Mouse (Mus musculus) E14TG2a.4 (cell line): ENCODE measurements around the gene Crim1.

ENCODE experiments used
- H3K27me3 ChIP-seq: 2 replicates; pipeline ENCODE4 v1.6.1; 2014; ENCODE audit warnings: low read length, control low read depth; ENCODE audit not compliant: insufficient read depth
- H3K36me3 ChIP-seq: 2 replicates; pipeline ENCODE4 v1.6.1; 2014; ENCODE audit warnings: low read length, control low read depth; ENCODE audit not compliant: insufficient read depth
- H3K4me1 ChIP-seq: replicated peaks from 2 replicates; pipeline ENCODE4 v1.6.1; 2014; ENCODE audit warnings: low read depth, low read length, control low read depth
- H3K4me3 ChIP-seq: replicated peaks from 2 replicates; pipeline ENCODE4 v1.5.1; 2014; ENCODE audit warnings: mild to moderate bottlenecking, low read length
- H3K9me3 ChIP-seq: 2 replicates; pipeline ENCODE4 v1.6.1; 2014; ENCODE audit warnings: low read length, control low read depth
- CTCF ChIP-seq: conservative IDR thresholded peaks from 2 replicates; pipeline ENCODE4 v1.5.1; 2014; ENCODE audit warnings: low read length
- NANOG ChIP-seq: IDR thresholded peaks from 2 replicates; pipeline ENCODE4 v1.6.1; 2014; ENCODE audit warnings: borderline replicate concordance, low read length, mixed read lengths
- POU5F1 ChIP-seq: IDR thresholded peaks from 2 replicates; pipeline ENCODE4 v1.6.1; 2014; ENCODE audit warnings: low read length, borderline replicate concordance

The Crim1 gene

DNA sequence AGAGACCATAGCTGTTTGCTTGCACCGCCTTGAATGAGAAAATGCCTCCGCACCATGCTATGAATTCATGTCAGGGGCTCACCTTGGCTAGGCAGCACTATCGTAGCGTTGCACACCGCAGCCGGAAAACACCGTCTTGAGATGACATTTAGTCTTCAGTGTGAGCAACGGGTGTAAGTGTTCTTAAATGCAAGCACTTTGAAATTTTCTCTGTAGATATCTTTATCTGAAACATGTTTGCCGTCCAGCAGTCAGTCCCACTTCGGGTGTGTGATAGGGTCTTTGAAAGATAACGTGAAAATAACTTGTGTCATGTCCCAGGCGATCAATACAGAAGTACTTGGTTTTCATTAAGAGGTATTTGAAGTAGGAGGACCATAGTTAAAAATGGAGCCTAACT, 36.1 kb downstream of the Crim1 start:
- Histone ChIP-seq H3K4me1 (peaks cover 12% of the 10 kb centered on the region), H3K27me3 (peaks cover 24% of the 10 kb centered on the region), H3K36me3 (no peaks in the 10 kb centered on the region), H3K9me3 (no peaks in the 10 kb centered on the region), H3K4me3 (no peak overlapping the region)
- no peak for TF ChIP-seq POU5F1
- TF ChIP-seq NANOG = no peak

- Histone ChIP-seq H3K9me3 (no peaks in the 10 kb centered on the region), H3K27me3 (peaks cover 7% of the 10 kb centered on the region), H3K4me1 (peaks cover 6% of the 10 kb centered on the region; the same call in 1 of the 2 replicates), H3K4me3 (no peak overlapping the region), H3K36me3 (no peaks in the 10 kb centered on the region)
- TF ChIP-seq POU5F1 (no peak), CTCF (no peak), NANOG (no peak)
Measured at GRCm38 (mm10) chr17:78237954-78238353, 37.9 kb downstream of the Crim1 start.

DNA sequence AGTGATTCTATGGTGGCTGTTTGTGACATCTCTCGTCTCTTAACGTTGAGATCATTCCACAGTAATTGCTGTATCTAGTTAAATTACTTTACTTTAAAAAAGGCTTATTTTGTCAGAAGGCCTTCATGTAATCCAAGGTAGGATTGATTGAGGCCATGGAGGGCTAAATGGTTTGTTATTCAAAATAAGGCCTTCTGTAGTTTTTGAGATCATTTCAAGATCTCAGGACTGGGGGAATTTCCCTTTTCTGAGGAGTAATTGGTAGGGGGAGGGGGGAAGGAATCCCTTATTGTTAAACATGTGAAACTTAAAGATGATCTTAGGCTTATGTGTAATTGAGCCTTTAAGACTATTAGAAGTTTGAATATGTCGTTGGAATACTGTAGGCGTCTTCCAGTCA, 40.1 kb downstream of the Crim1 start:
- no peaks in the 10 kb centered on the region for H3K27me3 ChIP-seq
- peaks cover 6% of the 10 kb centered on the region; the same call in 1 of the 2 replicates for H3K4me1 ChIP-seq
- no peaks in the 10 kb centered on the region for H3K36me3 ChIP-seq
- no peak for TF ChIP-seq NANOG
- TF ChIP-seq POU5F1 = no peak
- TF ChIP-seq CTCF = no peak
- H3K4me3 ChIP-seq = no peak overlapping the region
- no peaks in the 10 kb centered on the region for H3K9me3 ChIP-seq

- H3K9me3 ChIP-seq = no peaks in the 10 kb centered on the region
- H3K36me3 ChIP-seq = no peaks in the 10 kb centered on the region
- H3K27me3 ChIP-seq = no peaks in the 10 kb centered on the region
- TF ChIP-seq NANOG (no peak), POU5F1 (no peak)
- H3K4me1 ChIP-seq = peaks cover 6% of the 10 kb centered on the region; the same call in 1 of the 2 replicates
- H3K4me3 ChIP-seq = no peak overlapping the region
Measured at GRCm38 (mm10) chr17:78241238-78241637, 41.2 kb downstream of the Crim1 start.

- Histone ChIP-seq H3K4me3 (no peak overlapping the region), H3K9me3 (no peaks in the 10 kb centered on the region), H3K27me3 (no peaks in the 10 kb centered on the region), H3K36me3 (no peaks in the 10 kb centered on the region), H3K4me1 (no peaks in the 10 kb centered on the region)
- no peak for TF ChIP-seq CTCF
- TF ChIP-seq POU5F1 = no peak
- TF ChIP-seq NANOG = no peak
Measured at GRCm38 (mm10) chr17:78244752-78245151, 44.7 kb downstream of the Crim1 start.

DNA sequence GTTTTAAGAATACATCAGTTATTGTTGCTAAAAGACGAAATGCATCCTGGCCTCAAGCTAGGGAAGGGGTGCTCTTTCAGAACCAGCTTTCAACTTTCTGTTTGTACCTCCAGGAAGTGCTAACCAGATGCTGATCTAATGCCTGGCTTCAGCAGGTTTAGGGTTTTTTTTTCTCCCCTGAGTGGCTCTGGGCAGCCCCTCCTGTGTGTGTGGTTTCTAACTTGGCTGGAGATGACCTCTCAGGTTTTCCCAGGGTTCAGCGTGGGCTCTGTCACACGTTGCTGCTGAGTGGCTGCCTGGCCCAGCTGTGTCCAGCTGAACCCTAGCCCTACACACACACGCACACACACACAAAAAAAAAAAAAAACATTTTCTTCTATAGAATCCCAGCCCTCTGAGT, 45.4 kb downstream of the Crim1 start:
- H3K4me3 ChIP-seq = no peak overlapping the region
- H3K9me3 ChIP-seq = no peaks in the 10 kb centered on the region
- H3K4me1 ChIP-seq = no peaks in the 10 kb centered on the region
- no peaks in the 10 kb centered on the region for H3K36me3 ChIP-seq
- H3K27me3 ChIP-seq = no peaks in the 10 kb centered on the region
- no peak for TF ChIP-seq NANOG

DNA sequence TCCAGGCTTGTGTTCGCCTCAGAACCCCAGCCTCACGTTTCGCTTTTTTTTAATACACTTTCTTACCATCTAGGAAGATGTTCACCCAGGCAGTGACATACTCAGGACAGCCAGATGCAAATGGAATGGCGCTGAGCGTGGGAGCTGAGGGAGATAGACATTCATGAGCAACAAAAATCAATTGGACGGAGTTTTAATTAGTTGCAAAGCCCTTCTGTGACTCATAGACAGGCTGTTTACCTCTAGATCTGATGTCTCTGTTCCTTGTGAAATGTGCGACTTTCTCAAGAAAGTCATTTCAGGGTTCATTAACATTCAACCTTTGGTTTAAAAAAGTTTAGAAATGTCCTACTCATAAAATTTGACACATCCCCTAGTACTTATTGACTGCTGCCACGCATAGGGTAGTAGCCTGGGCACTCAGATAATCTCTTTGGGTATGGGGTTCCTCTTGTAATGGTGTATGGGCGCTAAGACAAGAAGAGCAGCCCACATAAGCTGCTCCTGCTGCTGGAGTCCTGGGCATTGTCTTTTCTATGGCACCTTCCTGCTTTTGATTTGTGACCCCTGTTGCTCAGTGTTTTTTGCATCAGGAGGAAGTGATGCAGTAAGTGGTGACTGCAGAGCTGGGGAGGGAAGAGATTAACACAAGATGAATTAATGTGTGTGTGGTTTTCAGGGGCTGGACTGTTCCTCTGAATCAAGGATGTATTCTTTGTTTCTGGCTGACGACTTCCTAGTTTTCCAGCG, 46.8 kb downstream of the Crim1 start:
- Histone ChIP-seq H3K4me1 (no peaks in the 10 kb centered on the region), H3K9me3 (no peaks in the 10 kb centered on the region), H3K27me3 (no peaks in the 10 kb centered on the region), H3K36me3 (no peaks in the 10 kb centered on the region), H3K4me3 (no peak overlapping the region)
- TF ChIP-seq POU5F1 (no peak), NANOG (no peak), CTCF (no peak)

DNA sequence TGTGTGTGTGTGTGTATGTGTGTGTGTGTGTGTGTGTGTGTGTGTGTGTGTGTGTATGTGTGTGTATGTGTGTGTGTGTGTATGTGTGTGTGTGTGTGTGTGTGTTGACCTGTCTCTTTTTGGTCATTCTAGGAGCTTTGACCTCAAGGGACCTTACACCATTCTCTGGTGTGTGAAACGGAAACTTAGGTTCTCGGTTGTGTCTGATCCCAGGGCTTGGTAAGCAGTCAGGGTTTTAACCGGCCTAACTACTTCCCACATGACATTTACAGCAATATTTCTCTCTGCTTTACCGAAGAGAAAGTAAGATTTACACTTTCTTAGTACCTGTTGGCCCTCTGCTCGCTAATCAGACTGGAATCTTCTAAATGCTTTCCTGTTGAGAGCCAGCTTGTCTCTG, 48.1 kb downstream of the Crim1 start:
- H3K27me3 ChIP-seq = no peaks in the 10 kb centered on the region
- no peak overlapping the region for H3K4me3 ChIP-seq
- no peaks in the 10 kb centered on the region for H3K36me3 ChIP-seq
- H3K9me3 ChIP-seq = no peaks in the 10 kb centered on the region
- TF ChIP-seq NANOG = no peak
- no peak for TF ChIP-seq POU5F1
- no peaks in the 10 kb centered on the region for H3K4me1 ChIP-seq

GRCm38 (mm10) chr17:78248943-78249342, 48.9 kb downstream of the Crim1 start:
- H3K9me3 ChIP-seq = no peaks in the 10 kb centered on the region
- no peak for TF ChIP-seq CTCF
- no peaks in the 10 kb centered on the region for H3K36me3 ChIP-seq
- no peaks in the 10 kb centered on the region for H3K4me1 ChIP-seq
- H3K4me3 ChIP-seq = no peak overlapping the region
- no peaks in the 10 kb centered on the region for H3K27me3 ChIP-seq
